Mouse (Mus musculus) granulocyte monocyte progenitor cell, adult 5-6 weeks (primary cell): ENCODE results near the gene Ralgps1. TPM values are rescaled to one million over a fixed set of nuclear protein-coding genes. Genes with fewer than 3 reads are reported as not detected.
"Not testable (repeated sequence)": the region's sequence is repeated elsewhere in the genome, so short reads cannot be mapped to it uniquely, and the experiment has no call there.

Source experiments
- ATAC-seq: replicated peaks from 2 replicates; pipeline ENCODE4 v1.8.0; 2016; ENCODE audit warnings: mild to moderate bottlenecking, moderate TSS enrichment, inconsistent platforms; ENCODE audit not compliant: poor library complexity, severe bottlenecking
- total RNA-seq, 2 experiments: library from RNA; stranded (forward) in 1 of 2; stranded (reverse) in 1 of 2; fragments of 200-712, 200-1000 nt in 1 of 2; fragments of >200 nt in 1 of 2; fragmentation: Nextera tagmentation in 1 of 2; gene quantifications; 2 replicates each; pipeline ENCODE4 v1.2.3; 2014 to 2017

Ralgps1 gene
- total RNA-seq, 2 experiments from 2014 or later: 0.15 to 3.5 TPM

- ATAC-seq: no peak
These were observed 151.0 kb downstream of the Ralgps1 start for GRCm38 (mm10) chr2:33220246-33220645.

- ATAC-seq: no peak
These were observed 151.6 kb downstream of the Ralgps1 start for GRCm38 (mm10) chr2:33219637-33220036.

DNA sequence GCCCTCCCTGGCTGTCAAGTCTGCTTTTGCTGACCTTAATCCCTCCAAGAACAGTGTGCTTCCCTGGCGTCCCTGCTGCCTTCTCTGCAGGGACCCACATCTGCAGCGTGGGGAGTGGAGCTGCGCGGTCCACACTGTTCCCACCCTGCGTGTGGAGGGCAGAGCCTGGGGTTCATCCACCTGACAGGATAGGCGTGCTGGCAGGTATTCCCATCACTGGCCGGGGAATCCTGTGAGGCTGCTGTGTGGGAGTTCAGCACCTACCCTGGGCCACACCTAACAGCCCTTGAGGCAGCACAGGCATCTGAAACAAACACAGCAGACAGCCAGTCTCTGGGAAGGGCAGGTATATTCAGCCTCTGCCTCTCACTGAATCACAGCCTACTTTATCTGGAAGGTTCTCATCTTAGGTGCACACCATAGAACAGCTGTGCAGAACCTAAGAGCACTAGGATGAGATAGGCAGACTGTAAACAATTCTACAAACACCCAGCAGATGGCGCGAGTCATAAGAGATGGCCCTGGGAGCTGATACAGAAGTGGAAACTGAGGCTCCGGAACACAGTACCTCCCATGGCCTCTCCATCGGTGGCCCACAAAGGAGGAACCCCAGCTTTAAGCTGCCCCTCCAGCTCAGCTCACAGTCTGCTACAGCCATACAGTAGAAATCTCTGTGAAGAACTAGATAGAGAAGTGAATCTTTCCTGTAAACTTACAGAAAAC, 152.2 kb downstream of the Ralgps1 start:
- 0 out of 2 replicates have a peak, but pooled peaks have one; percentile 2 for ATAC-seq

DNA sequence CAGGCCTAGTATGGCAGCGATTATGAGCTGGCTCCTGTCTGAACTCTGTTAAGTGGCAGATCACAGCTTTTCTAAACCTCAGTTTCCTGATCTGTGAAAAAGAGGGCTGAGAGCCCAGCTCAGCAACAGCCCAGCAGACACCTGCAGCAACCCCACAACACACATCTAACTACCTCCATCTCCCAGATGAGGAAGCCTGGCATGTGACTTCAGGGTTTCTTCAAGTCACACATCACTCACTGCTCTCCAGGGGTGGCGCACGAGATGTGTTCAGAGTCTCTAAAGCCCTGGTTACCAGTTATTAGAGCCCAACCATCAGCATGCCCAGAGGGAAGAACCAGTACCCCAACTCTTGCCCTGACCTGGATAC, 153.9 kb downstream of the Ralgps1 start:
- ATAC-seq: no peak

GRCm38 (mm10) chr2:33216645-33217424, 154.5 kb downstream of the Ralgps1 start:
- ATAC-seq: no peak

DNA sequence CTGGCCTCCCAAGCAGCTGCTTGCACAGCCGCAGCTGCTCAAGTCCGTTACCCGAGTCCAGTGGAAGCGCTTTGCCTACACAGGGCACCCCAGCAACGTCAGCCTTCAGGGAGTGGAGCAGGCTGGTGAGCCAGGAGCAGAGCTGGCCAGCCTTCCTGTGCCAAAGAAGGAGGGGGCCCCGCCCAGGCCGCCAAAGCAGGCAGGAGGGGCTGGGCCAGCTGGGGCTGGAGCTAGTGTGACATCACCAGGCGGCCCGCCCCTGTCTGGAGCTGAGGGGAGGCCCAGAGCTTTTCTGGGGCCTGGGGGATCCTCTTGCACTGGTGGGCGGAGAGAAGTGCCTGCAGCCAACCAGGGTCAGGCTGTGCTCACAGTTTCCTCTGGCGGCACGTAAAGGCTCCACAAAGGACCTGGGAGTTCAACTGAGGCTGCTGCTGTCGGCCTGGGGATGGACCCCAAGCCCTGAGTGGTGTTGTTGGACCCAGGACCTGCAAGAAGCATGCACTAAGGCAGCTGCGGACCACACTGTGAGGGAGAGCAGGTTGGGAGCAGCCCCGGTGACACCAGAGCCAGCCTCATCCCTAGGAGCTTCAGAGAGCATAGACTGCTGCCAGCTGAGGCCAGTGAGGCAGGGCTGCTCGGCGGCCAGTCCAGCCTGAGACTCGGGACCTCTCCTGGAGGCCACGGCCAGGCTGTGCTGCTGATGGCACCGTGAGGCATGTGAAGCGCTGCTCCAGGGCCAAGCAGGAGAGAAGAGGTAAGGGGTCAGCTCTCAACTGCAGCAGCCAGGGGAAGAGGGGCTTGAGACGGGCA, 155.4 kb downstream of the Ralgps1 start, which contains the start of gene Angptl2:
Gene Angptl2 (plus strand): TSS at position 370 of the 810 bp plus-strand sequence.
- peak; percentile 91 for ATAC-seq

DNA sequence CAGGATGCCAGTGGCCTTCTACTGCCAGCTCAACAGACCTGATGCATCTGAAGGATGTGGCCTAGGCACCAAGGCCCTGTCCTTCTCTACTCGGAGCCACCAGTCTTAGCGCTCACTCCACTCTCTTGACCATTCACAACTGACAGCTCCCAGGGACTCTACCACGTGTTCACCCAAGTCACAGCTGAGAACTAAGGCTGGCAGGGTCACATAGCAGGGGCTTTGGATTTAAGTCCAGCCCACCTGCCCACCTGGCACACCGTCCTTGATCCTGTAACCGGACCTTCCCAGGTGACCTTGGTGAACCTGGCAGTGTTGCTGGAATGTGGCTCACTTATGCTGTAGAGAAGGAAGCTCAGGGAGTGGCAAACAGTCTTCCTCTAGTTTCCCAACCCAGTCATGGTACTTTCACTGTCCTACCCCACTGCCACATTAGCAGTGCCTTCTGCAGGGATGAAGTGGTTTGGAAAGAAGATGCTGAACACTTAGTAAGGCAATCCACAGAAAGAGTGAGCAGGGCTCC, 156.0 kb downstream of the Ralgps1 start:
- no peak for ATAC-seq

DNA sequence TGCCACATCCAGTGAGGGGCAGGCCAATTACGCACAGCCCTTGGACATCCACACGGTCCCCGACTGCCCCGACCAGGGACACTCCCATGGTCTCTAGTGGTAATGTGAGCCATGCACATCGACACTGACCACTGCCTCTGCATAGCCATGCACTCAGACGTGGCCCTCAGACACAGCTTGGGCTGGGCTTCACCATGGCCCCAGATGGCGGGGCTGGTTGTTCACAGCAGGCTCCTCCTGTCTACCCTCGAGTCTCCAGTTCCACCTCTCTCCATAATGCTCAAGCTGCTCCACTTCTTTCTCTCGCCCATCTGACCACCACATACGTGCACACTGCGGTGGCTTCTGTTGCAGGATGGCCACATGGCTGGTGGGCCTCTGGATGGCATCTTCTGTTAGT, 160.0 kb downstream of the Ralgps1 start:
- ATAC-seq: not testable (repeated sequence)

DNA sequence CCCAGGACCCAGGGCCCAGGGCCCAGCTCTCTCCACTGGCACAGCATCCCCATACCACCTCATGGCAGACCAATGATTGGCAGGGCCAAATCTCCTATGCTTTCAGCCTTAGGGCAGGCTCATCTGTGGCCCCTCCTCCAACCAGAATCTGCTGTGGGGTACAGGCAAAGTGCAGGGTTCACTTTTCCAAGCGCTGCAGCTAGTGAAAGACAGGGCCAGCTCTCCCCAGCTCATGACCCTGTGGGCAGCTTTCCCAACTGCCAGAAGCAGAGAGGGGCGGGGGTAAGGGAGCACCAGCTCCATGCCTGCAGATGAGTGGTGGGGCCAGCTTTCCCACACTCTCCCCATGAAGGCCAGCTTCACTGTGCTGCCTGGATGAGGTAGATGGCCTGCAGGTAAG, 160.4 kb downstream of the Ralgps1 start:
- ATAC-seq: no peak

GRCm38 (mm10) chr2:33208134-33208533, 163.2 kb downstream of the Ralgps1 start:
- ATAC-seq: no peak

- no peak for ATAC-seq
These were observed 164.2 kb downstream of the Ralgps1 start for GRCm38 (mm10) chr2:33207069-33207468.

- ATAC-seq: no peak
These were observed 165.3 kb downstream of the Ralgps1 start for GRCm38 (mm10) chr2:33205939-33206525.

GRCm38 (mm10) chr2:33204980-33205379, 166.3 kb downstream of the Ralgps1 start:
- no peak for ATAC-seq

DNA sequence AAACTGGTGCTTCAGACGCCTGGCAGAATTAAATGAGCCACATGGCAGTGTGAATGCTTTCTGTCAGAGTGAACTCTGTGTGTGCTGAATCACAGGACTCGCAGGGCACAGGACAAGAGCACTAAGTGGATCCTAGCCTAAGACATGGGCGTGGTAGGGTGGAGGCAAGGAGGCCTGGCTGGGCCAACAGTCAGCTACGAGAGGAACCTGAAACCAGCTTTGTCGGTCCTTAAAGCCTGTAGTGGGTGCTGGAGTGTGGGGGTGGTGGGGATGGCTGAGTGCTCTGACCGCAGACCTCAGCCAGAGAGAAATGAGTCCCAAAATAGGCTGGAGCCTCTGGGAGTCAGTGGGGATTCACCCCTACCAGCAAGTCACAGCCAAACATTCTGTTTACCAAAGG, 168.0 kb downstream of the Ralgps1 start:
- peak; percentile 92 for ATAC-seq

DNA sequence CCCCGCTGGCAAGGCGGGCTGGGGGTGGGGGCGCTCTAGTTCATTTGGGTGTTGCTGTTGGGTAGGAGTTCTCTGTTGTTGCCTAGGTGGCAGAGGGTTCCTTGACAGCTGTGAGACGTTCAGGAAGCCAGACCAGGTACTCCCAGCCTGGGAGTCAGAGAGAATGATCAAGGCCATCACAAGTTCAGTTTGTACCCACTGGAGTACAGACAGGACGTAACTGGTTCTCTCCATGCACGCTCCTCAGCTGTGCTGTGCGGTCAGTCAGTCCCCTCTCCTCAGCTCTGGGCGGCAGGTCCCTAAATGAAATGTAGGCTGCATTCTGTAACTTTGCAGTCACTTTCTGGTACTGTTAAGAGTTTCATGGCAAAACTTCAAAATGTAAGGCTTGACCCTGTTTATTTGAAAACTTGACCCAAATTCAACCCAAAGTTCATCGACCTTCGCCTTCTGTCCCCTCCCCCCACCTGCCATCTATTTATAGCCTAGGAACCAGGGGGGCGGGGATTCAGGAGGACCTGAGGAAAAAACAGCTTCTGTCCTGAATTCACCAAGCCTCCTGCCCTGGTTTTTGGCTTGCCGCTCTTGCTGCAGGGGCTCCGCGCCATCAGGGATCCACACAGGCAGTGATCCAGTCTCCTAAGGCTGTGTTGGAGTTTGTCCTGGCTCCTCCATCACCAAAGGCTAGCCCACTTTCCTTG, 170.8 kb downstream of the Ralgps1 start:
- no peak for ATAC-seq

DNA sequence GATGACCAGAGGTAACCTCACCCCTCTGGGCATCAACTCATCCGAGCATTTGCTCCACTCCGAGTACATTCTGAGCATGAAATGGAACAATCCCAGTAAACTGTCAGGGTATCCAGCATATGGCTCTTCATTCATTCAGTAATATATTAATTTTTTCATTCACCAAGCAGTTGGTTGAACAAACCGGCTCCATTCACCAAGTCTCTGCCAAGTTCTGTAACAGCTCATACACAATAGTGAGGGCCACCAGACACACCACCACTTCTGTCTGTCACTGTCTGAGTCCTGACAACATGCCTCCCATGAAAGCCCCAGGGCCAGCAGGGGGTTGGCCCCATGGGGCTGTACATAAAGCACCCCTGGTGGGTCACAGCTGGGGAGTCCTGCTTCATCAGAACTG, 181.3 kb downstream of the Ralgps1 start:
- ATAC-seq: no peak

- ATAC-seq: no peak
These were observed 182.2 kb downstream of the Ralgps1 start for GRCm38 (mm10) chr2:33188925-33189670.

- ATAC-seq: no peak
These were observed 183.4 kb downstream of the Ralgps1 start for GRCm38 (mm10) chr2:33187874-33188273.

GRCm38 (mm10) chr2:33186505-33186904, 184.8 kb downstream of the Ralgps1 start:
- no peak for ATAC-seq
